Mouse (Mus musculus): ENCODE data around the gene Edc4. TPM values are rescaled to one million over a fixed set of nuclear protein-coding genes. Genes with fewer than 3 reads are reported as not detected.

Edc4 gene
- total and polyA plus RNA-seq, 3 experiments: 28.7 to 46.4 (median 41.6) TPM

GRCm38 (mm10) chr8:105860143-105860981 lies 20.3 kb upstream of the Edc4 start, which contains the start of gene Nutf2 (continued):
- TF ChIP-seq BHLHE40 (IDR thresholded peaks at IDR 0.05; ENCODE audit: low read depth, low read length): no peak
- TF ChIP-seq EP300 (IDR thresholded peaks at IDR 0.05; ENCODE audit: low read length): no peak
- peak; percentile 98 for TF ChIP-seq KAT2A (IDR thresholded peaks at IDR 0.05; ENCODE audit: insufficient replicate concordance, low read length)
- TF ChIP-seq SMC3 (IDR thresholded peaks at IDR 0.05; ENCODE audit: low read depth, low read length): no peak
- peak; percentile 96 for TF ChIP-seq HCFC1 (IDR thresholded peaks at IDR 0.05; ENCODE audit: low read depth, low read length)
- peak; percentile 85; the same call in 1 of the 2 replicates for TF ChIP-seq GABPA (IDR thresholded peaks at IDR 0.05; ENCODE audit: insufficient replicate concordance, low read depth, low read length)
- TF ChIP-seq MAFK (IDR thresholded peaks at IDR 0.05; ENCODE audit: insufficient replicate concordance, low read length): no peak
- TF ChIP-seq ZKSCAN1 (IDR thresholded peaks at IDR 0.05; ENCODE audit: borderline replicate concordance, low read depth, low read length): no peak
- peak; percentile 92 for TF ChIP-seq MYC (IDR thresholded peaks at IDR 0.05; ENCODE audit: low read depth, low read length)
- no peak for TF ChIP-seq CHD1 (IDR thresholded peaks at IDR 0.05; ENCODE audit: low read depth, low read length)
- peak; percentile 82 for TF ChIP-seq ELF1 (IDR thresholded peaks at IDR 0.05; ENCODE audit: low read depth, low read length)
- TF ChIP-seq ETS1 (conservative IDR thresholded peaks at IDR 0.05; ENCODE audit: low read depth, low read length): peak; percentile 25; the same call in 1 of the 2 replicates

- H3K4me1 ChIP-seq (ENCODE audit: control insufficient read depth in 1 of 2, insufficient read depth in 2 of 2): peaks cover 11 to 56% of the 10 kb centered on the region in 2 experiments; a peak in 3 of 4 replicates
Observed at GRCm38 (mm10) chr8:105861951-105862350, 18.7 kb upstream of the Edc4 start.

More at GRCm38 (mm10) chr8:105861951-105862350, 18.7 kb upstream of the Edc4 start:
- in situ Hi-C loops (cut with MboI; ENCODE audit: low pct_ligation_motif_present, low pct_unique_long_range_greater_than_20kb, low sequenced_read_pairs): no loop called here
- peak overlapping the region; percentile 94 for H3K4me2 ChIP-seq (ENCODE audit: insufficient read depth, low read depth, poor library complexity, severe bottlenecking)
- no peak overlapping the region for H3K27ac ChIP-seq (ENCODE audit: insufficient read depth, low read depth)
- no peaks in the 10 kb centered on the region for H3K9me3 ChIP-seq (replicated peaks; ENCODE audit: low read length)
- TF ChIP-seq MYC (IDR thresholded peaks at IDR 0.05; ENCODE audit: low read depth, low read length): no peak
- TF ChIP-seq SIN3A (IDR thresholded peaks at IDR 0.05; ENCODE audit: low read length): peak; percentile 67; the same call in 1 of the 2 replicates
- TF ChIP-seq KAT2A (IDR thresholded peaks at IDR 0.05; ENCODE audit: insufficient replicate concordance, low read length): no peak
- TF ChIP-seq BHLHE40 (IDR thresholded peaks at IDR 0.05; ENCODE audit: low read depth, low read length): no peak
- TF ChIP-seq ETS1 (conservative IDR thresholded peaks at IDR 0.05; ENCODE audit: low read depth, low read length): no peak
- TF ChIP-seq ZNF384 (IDR thresholded peaks at IDR 0.05; ENCODE audit: low read depth, low read length): peak; percentile 80
- TF ChIP-seq POLR2A (IDR thresholded peaks at IDR 0.05; ENCODE audit: low read depth, low read length): no peak
- TF ChIP-seq ZC3H11A (IDR thresholded peaks at IDR 0.05; ENCODE audit: low read depth, low read length): no peak
- no peak for TF ChIP-seq GABPA (IDR thresholded peaks at IDR 0.05; ENCODE audit: insufficient replicate concordance, low read depth, low read length)
- TF ChIP-seq UBTF (IDR thresholded peaks at IDR 0.05; ENCODE audit: low read depth, low read length): no peak
- no peak for TF ChIP-seq POLR2AphosphoS2 (IDR thresholded peaks at IDR 0.05; ENCODE audit: low read depth, low read length)
- TF ChIP-seq RCOR1 (conservative IDR thresholded peaks at IDR 0.05; ENCODE audit: low read depth, low read length): no peak
- peak; percentile 39 for TF ChIP-seq SMC3 (IDR thresholded peaks at IDR 0.05; ENCODE audit: low read depth, low read length)
- no peak for TF ChIP-seq PAX5 (IDR thresholded peaks at IDR 0.05; ENCODE audit: low read length)
- peak in 1 of 2 experiments; percentile 65; a peak in 2 of 4 replicates for TF ChIP-seq CTCF (conservative IDR thresholded peaks at IDR 0.05 in 1 of 2, IDR thresholded peaks at IDR 0.05 in 1 of 2; ENCODE audit: low read depth in 2 of 2, low read length in 2 of 2)
- no peak for TF ChIP-seq MXI1 (IDR thresholded peaks at IDR 0.05; ENCODE audit: low read depth, low read length)
- TF ChIP-seq RAD21 (IDR thresholded peaks at IDR 0.05; ENCODE audit: low read depth, low read length): peak; percentile 18
- peak overlapping the region; percentile 72 for H3K9ac ChIP-seq (ENCODE audit: insufficient read depth, low read depth)
- H3K79me2 ChIP-seq (replicated peaks; ENCODE audit: control insufficient read depth, extremely low read depth, insufficient read depth, poor library complexity, severe bottlenecking): peaks cover 84% of the 10 kb centered on the region
- peaks cover 11 to 46% of the 10 kb centered on the region in 2 experiments for H3K36me3 ChIP-seq (replicated peaks in 1 of 2; ENCODE audit: control insufficient read depth in 1 of 2, insufficient read depth in 1 of 2, low read length in 1 of 2)
- dilution Hi-C loops (cut with MboI; ENCODE audit: extremely low pct_ligation_motif_present, extremely low pct_unique_long_range_greater_than_20kb, low sequenced_read_pairs): no loop called here
- H3K4me3 ChIP-seq (replicated peaks in 1 of 3; ENCODE audit: low read depth in 2 of 3, low read length in 2 of 3, poor library complexity in 1 of 3): peak overlapping the region; percentile 92 to 99 (median 95)
- no peaks in the 10 kb centered on the region for H3K27me3 ChIP-seq (replicated peaks)
- DNase-seq (ENCODE audit: extremely low read depth): peak; percentile 62

All from CH12.LX (cell line).